Mouse (Mus musculus) C3H10T1/2 (cell line): ENCODE data around the gene Olfr385. TPM values are rescaled to one million over a fixed set of nuclear protein-coding genes. Genes with fewer than 3 reads are reported as not detected.

Experiments used
- polyA plus RNA-seq, 2 experiments: library from polyadenylated mRNA; unstranded; fragments of >200 nt; fragmentation: generic; extraction: Trizol; gene quantifications; one replicate each; pipeline ENCODE4 v1.2.1; 2012; ENCODE audit warnings: missing spikeins in 2 of 2

The Olfr385 gene
- not detected for polyA plus RNA-seq

GRCm38 (mm10) chr11:73592908-73593307 lies at the start of gene Olfr385:
Gene Olfr385, minus strand, starts transcription at chr11:73593008.

GRCm38 (mm10) chr11:73598294-73598693 lies 5.5 kb upstream of the Olfr385 start, which contains the start of gene Olfr384:
Gene Olfr384, plus strand, starts transcription at chr11:73598594.

Other genes with a start within 250 kb of the Olfr385 start
- gene Olfr20, start 242.2 kb downstream of the Olfr385 start, polyA plus RNA-seq: not detected
- not detected for gene Olfr376, start 221.8 kb downstream of the Olfr385 start, polyA plus RNA-seq
- not detected for gene Olfr1, start 193.4 kb downstream of the Olfr385 start, polyA plus RNA-seq
- gene Olfr378, start 164.5 kb downstream of the Olfr385 start, polyA plus RNA-seq: not detected
- not detected for gene Olfr380, start 135.5 kb downstream of the Olfr385 start, polyA plus RNA-seq
- not detected for gene Olfr381, start 101.4 kb downstream of the Olfr385 start, polyA plus RNA-seq
- gene Olfr382, start 75.8 kb downstream of the Olfr385 start, polyA plus RNA-seq: not detected
- gene Olfr384, start 5.6 kb upstream of the Olfr385 start, polyA plus RNA-seq: not detected
- gene Zfp735, start 95.8 kb upstream of the Olfr385 start, polyA plus RNA-seq: not detected
- not detected for gene Olfr389, start 187.7 kb upstream of the Olfr385 start, polyA plus RNA-seq
- gene Olfr390, start 190.0 kb upstream of the Olfr385 start, polyA plus RNA-seq: not detected
- not detected for gene Olfr391-ps, start 210.0 kb upstream of the Olfr385 start, polyA plus RNA-seq
- gene Olfr392, start 224.0 kb upstream of the Olfr385 start, polyA plus RNA-seq: not detected